Mouse (Mus musculus) effector memory CD4-positive, alpha-beta T cell, adult 5 months (primary cell): ENCODE results near the gene Rad52. TPM values are rescaled to one million over a fixed set of nuclear protein-coding genes. Genes with fewer than 3 reads are reported as not detected.

Experiments
- polyA plus RNA-seq: library from polyadenylated mRNA; unstranded; fragments of 100-300 nt; shearing (Covaris generic); gene quantifications from one replicate; pipeline ENCODE4 v1.2.1, GENCODE M21; 2017

The Rad52 gene
- polyA plus RNA-seq, result 16.0 TPM

GRCm38 (mm10) chr6:119902204-119903080, at the start of gene Rad52:
Rad52 (plus strand) TSS chr6:119902698.

Other genes starting within 250 kb of the Rad52 start
- gene Erc1, start 54.5 kb upstream of the Rad52 start, polyA plus RNA-seq, result 10.6 TPM
- 152 TPM for gene Wnk1, start 136.0 kb downstream of the Rad52 start, polyA plus RNA-seq
- gene Ninj2, start 190.7 kb downstream of the Rad52 start, polyA plus RNA-seq, result 0.94 TPM